Mouse (Mus musculus): ENCODE data around the gene Hipk4. TPM values are rescaled to one million over a fixed set of nuclear protein-coding genes. Genes with fewer than 3 reads are reported as not detected.
A peak's percentile ranks its signal among the peaks of the same experiment; 100 is the strongest.

Hipk4 gene
- polyA plus RNA-seq, 1 experiment from 2014 or later: 0.04 TPM

DNA sequence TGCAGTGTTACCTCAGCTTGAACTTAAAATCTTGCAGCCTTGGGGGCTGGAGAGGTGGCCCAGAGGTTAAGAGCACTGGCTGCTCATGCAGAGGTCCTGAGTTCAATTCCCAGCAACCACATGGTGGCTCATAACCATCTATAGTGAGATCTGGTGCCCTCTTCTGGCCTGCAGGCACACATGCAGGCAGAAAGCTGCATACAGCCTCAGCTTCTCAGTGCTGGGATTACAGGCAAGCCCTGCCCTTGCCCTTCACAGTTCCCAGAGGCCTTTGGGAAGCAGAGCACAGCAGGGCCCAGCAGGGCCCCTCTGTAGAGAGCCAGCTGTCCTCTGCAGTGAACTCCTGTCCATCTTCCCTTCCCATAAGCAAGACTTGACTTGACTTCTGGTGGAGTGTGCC, 3.0 kb upstream of the Hipk4 start:
- ATAC-seq (no peak), DNase-seq (no peak)
- no peaks in the 10 kb centered on the region for H3K4me1 ChIP-seq (ENCODE audit: insufficient read depth)
- no peaks in the 10 kb centered on the region for H3K27me3 ChIP-seq (ENCODE audit: insufficient read depth, low read length)
- no peak for TF ChIP-seq EP300 (IDR thresholded peaks at IDR 0.05; ENCODE audit: low read depth)
- peak; percentile 44 for TF ChIP-seq CTCF (IDR thresholded peaks at IDR 0.05; ENCODE audit: low read depth)
- no peak overlapping the region for H3K4me2 ChIP-seq (ENCODE audit: low read depth, low read length)
- H3K9ac ChIP-seq (replicated peaks): no peak overlapping the region
- H3K9me3 ChIP-seq (ENCODE audit: low read length): 0 out of 2 replicates have a peak, but pooled peaks cover 2% of the 10 kb centered on the region
- no peaks in the 10 kb centered on the region for H3K36me3 ChIP-seq (replicated peaks; ENCODE audit: insufficient read depth, low read length)
- no peak overlapping the region for H3K4me3 ChIP-seq (ENCODE audit: low read depth, low read length)
- H3K27ac ChIP-seq (ENCODE audit: low read depth): no peak overlapping the region

DNA sequence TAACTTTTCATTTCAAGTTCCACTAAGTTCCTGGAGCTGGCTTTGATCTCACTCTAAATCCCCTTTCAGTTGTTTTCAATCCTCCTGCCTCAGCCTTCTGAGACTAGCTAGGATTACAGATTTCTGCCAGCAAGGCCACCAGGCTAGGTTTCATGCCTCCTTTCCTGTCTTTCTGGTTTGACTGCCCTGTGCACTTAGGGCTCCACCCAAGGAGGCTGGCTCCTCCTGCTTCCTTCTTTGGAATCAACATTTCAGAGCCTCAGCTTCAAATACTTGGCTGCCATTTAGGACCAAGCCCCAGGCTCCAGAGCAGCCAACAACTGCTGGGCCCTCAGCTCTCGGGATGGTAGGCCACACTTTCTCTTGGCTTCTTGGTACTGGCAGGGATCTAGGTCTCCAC, 2.5 kb upstream of the Hipk4 start:
- H3K9ac ChIP-seq (replicated peaks): no peak overlapping the region
- DNase-seq (no peak), ATAC-seq (no peak)
- H3K27ac ChIP-seq (ENCODE audit: low read depth): no peak overlapping the region
- H3K9me3 ChIP-seq (ENCODE audit: low read length): 0 out of 2 replicates have a peak, but pooled peaks cover 2% of the 10 kb centered on the region
- 63% methylated on average over 1 of the region's 1 CpGs for WGBS (ENCODE audit: insufficient replicate concordance)
- peaks cover 2% of the 10 kb centered on the region for H3K4me1 ChIP-seq (ENCODE audit: insufficient read depth)
- no peak overlapping the region for H3K4me3 ChIP-seq (ENCODE audit: low read depth, low read length)
- no peaks in the 10 kb centered on the region for H3K27me3 ChIP-seq (ENCODE audit: insufficient read depth, low read length)
- TF ChIP-seq CTCF (IDR thresholded peaks at IDR 0.05; ENCODE audit: low read depth) (no peak), EP300 (IDR thresholded peaks at IDR 0.05; ENCODE audit: low read depth) (no peak)
- H3K36me3 ChIP-seq (replicated peaks; ENCODE audit: insufficient read depth, low read length): no peaks in the 10 kb centered on the region
- no peak overlapping the region for H3K4me2 ChIP-seq (ENCODE audit: low read depth, low read length)

DNA sequence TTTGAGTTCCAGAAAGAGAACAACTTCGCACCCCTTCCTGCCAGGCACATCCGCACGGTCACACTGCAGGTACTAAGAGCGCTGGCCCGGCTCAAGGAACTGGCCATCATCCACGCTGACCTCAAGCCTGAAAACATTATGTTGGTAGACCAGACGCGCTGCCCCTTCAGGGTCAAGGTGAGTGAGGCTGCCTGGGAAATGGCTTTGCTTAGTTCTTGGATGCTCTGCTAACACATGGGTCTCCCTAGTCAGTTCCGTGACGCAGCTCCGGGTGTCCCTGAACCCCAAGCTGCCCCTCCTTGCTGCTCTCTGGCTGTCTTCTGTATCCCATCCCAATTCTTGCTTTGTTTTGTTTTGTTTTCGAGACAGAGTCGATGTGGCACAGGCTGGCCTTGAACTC, 738 bp downstream of the Hipk4 start:
- no peak for ATAC-seq
- 0 out of 2 replicates have a peak, but pooled peaks cover 2% of the 10 kb centered on the region for H3K9me3 ChIP-seq (ENCODE audit: low read length)
- H3K4me3 ChIP-seq (ENCODE audit: low read depth, low read length): no peak overlapping the region
- no peaks in the 10 kb centered on the region for H3K27me3 ChIP-seq (ENCODE audit: insufficient read depth, low read length)
- 90% methylated on average over 13 of the region's 13 CpGs for WGBS (ENCODE audit: insufficient replicate concordance)
- peaks cover 9% of the 10 kb centered on the region for H3K4me1 ChIP-seq (ENCODE audit: insufficient read depth)
- no peak overlapping the region for H3K4me2 ChIP-seq (ENCODE audit: low read depth, low read length)
- no peak overlapping the region for H3K27ac ChIP-seq (ENCODE audit: low read depth)
- DNase-seq: no peak
- H3K9ac ChIP-seq (replicated peaks): no peak overlapping the region
- TF ChIP-seq EP300 (IDR thresholded peaks at IDR 0.05; ENCODE audit: low read depth) (no peak), CTCF (IDR thresholded peaks at IDR 0.05; ENCODE audit: low read depth) (no peak)
- no peaks in the 10 kb centered on the region for H3K36me3 ChIP-seq (replicated peaks; ENCODE audit: insufficient read depth, low read length)

DNA sequence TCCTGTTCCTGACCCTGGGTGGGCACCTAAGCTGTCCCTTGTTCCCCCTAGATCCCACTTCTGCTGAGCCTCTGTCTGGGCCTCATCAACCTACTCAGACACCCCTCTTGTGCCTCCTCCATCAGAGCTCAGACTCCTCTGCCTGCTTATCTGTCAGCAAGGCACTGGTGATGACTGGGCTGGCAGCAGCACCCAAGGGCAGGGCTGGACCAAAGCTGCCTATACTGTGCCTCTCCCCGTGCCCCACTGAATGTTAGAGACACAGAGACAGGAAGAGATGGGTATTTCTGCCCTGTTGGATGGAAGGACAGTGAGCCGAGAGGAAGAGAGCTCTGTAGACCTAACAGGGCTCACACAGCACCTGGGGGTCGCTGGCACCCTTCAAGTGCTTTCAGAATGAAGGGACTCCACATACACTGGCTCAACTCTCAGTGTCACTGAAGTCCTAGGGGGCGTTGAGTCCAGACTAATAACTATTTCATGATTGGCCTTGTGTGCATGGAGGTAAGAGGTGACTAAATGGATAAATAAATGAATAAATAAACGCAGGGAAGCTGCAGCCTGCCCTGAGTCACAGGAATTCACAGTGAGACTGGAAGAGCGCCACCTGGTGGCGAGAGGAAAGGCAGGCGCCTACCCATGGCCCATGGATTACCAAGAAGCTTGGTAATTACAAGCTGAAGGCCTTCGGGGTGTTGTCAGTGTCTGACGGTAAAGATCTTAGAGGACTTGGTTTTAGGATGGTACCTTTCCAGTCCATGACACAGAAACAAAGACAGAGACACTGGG, 3.2 kb downstream of the Hipk4 start:
- WGBS (ENCODE audit: insufficient replicate concordance): 20% methylated on average over 10 of the region's 10 CpGs
- Histone ChIP-seq H3K9ac (replicated peaks) (0 out of 2 replicates have a peak overlapping the region, but pooled peaks have one; percentile 23), H3K27ac (ENCODE audit: low read depth) (peak overlapping the region; percentile 36; the same call in 1 of the 2 replicates), H3K4me1 (ENCODE audit: insufficient read depth) (peaks cover 9% of the 10 kb centered on the region), H3K9me3 (ENCODE audit: low read length) (no peaks in the 10 kb centered on the region), H3K4me3 (ENCODE audit: low read depth, low read length) (no peak overlapping the region), H3K27me3 (ENCODE audit: insufficient read depth, low read length) (no peaks in the 10 kb centered on the region), H3K36me3 (replicated peaks; ENCODE audit: insufficient read depth, low read length) (no peaks in the 10 kb centered on the region), H3K4me2 (ENCODE audit: low read depth, low read length) (peak overlapping the region; percentile 55)
- DNase-seq (peak; percentile 87), ATAC-seq (peak; percentile 93)
- peak; percentile 99 for TF ChIP-seq CTCF (IDR thresholded peaks at IDR 0.05; ENCODE audit: low read depth)
- TF ChIP-seq EP300 (IDR thresholded peaks at IDR 0.05; ENCODE audit: low read depth): no peak

DNA sequence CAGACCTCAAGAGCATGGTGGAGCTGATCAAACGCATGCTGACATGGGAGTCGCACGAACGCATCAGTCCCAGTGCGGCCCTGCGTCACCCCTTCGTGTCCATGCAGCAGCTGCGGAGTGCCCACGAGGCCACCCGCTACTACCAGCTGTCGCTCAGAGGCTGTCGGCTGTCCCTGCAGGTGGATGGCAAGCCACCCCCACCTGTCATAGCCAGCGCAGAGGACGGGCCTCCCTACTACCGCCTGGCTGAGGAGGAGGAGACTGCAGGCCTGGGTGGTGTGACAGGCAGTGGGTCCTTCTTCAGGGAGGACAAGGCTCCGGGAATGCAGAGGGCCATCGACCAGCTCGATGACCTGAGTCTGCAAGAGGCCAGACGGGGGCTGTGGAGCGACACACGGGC, 6.0 kb downstream of the Hipk4 start:
- Histone ChIP-seq H3K4me2 (ENCODE audit: low read depth, low read length) (no peak overlapping the region), H3K4me1 (ENCODE audit: insufficient read depth) (peaks cover 9% of the 10 kb centered on the region), H3K9me3 (ENCODE audit: low read length) (no peaks in the 10 kb centered on the region), H3K36me3 (replicated peaks; ENCODE audit: insufficient read depth, low read length) (peaks cover 13% of the 10 kb centered on the region), H3K27me3 (ENCODE audit: insufficient read depth, low read length) (no peaks in the 10 kb centered on the region), H3K9ac (replicated peaks) (no peak overlapping the region), H3K27ac (ENCODE audit: low read depth) (no peak overlapping the region), H3K4me3 (ENCODE audit: low read depth, low read length) (no peak overlapping the region)
- TF ChIP-seq EP300 (IDR thresholded peaks at IDR 0.05; ENCODE audit: low read depth): no peak
- TF ChIP-seq CTCF (IDR thresholded peaks at IDR 0.05; ENCODE audit: low read depth): no peak
- no peak for ATAC-seq
- DNase-seq: no peak
- WGBS (ENCODE audit: insufficient replicate concordance): 85% methylated on average over 21 of the region's 21 CpGs

DNA sequence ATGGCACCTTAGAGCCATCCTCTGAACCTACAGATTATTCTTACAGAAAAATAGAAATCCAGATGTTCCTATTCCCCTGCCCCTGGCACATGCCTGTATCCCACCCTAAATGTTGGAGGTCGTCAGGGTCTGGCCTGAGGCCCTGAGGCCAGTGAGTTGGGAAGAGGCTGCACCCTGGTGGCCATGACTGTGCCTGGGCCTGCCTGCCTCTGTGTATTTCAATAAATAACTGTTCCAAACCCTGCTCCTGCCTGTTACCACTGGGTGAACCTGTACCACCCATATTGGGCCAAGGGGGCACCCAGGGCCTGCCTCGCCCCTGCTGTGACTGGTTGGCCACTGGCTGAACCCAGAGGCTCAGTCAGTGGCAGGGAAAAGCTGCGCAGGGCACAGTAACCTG, 7.9 kb downstream of the Hipk4 start:
- Histone ChIP-seq H3K4me1 (ENCODE audit: insufficient read depth) (peaks cover 14% of the 10 kb centered on the region), H3K27ac (ENCODE audit: low read depth) (no peak overlapping the region), H3K36me3 (replicated peaks; ENCODE audit: insufficient read depth, low read length) (peaks cover 18% of the 10 kb centered on the region), H3K4me2 (ENCODE audit: low read depth, low read length) (no peak overlapping the region), H3K9me3 (ENCODE audit: low read length) (no peaks in the 10 kb centered on the region), H3K9ac (replicated peaks) (no peak overlapping the region), H3K27me3 (ENCODE audit: insufficient read depth, low read length) (no peaks in the 10 kb centered on the region), H3K4me3 (ENCODE audit: low read depth, low read length) (no peak overlapping the region)
- DNase-seq: no peak
- 74% methylated on average over 3 of the region's 3 CpGs for WGBS (ENCODE audit: insufficient replicate concordance)
- ATAC-seq: no peak
- TF ChIP-seq CTCF (IDR thresholded peaks at IDR 0.05; ENCODE audit: low read depth) (peak; percentile 44), EP300 (IDR thresholded peaks at IDR 0.05; ENCODE audit: low read depth) (no peak)
